Mouse (Mus musculus): Measurements from ENCODE around the gene Npas2. TPM values are rescaled to one million over a fixed set of nuclear protein-coding genes. Genes with fewer than 3 reads are reported as not detected.

Gene Npas2
- polyA plus RNA-seq, 1 experiment = 4.5 TPM

- Histone ChIP-seq H3K4me1 (ENCODE audit: control insufficient read depth, insufficient read depth, low read length) (peaks cover 7% of the 10 kb centered on the region; the same call in 1 of the 2 replicates), H3K27me3 (replicated peaks; ENCODE audit: control insufficient read depth, insufficient read depth, low read length) (no peaks in the 10 kb centered on the region), H3K36me3 (ENCODE audit: control insufficient read depth, insufficient read depth, low read length) (no peaks in the 10 kb centered on the region), H3K27ac (ENCODE audit: insufficient read depth, low read depth, low read length) (no peak overlapping the region), H3K4me3 (ENCODE audit: insufficient read depth, low read depth, low read length) (no peak overlapping the region)
- WGBS = 100% methylated on average over 1 of the region's 1 CpGs
- TF ChIP-seq CTCF (conservative IDR thresholded peaks at IDR 0.05; ENCODE audit: insufficient read depth, insufficient read length, low read depth, low read length) = no peak
- DNase-seq = no peak
Observed at GRCm38 (mm10) chr1:39180517-39180916, 13.0 kb upstream of the Npas2 start.

GRCm38 (mm10) chr1:39181901-39182300, 11.6 kb upstream of the Npas2 start:
- H3K27me3 ChIP-seq (replicated peaks; ENCODE audit: control insufficient read depth, insufficient read depth, low read length) = no peaks in the 10 kb centered on the region
- WGBS = 56% methylated on average over 4 of the region's 4 CpGs
- H3K4me3 ChIP-seq (ENCODE audit: insufficient read depth, low read depth, low read length) = no peak overlapping the region
- no peak for TF ChIP-seq CTCF (conservative IDR thresholded peaks at IDR 0.05; ENCODE audit: insufficient read depth, insufficient read length, low read depth, low read length)
- no peak for TF ChIP-seq POLR2A (IDR thresholded peaks at IDR 0.05; ENCODE audit: low read depth, low read length)
- no peak overlapping the region for H3K27ac ChIP-seq (ENCODE audit: insufficient read depth, low read depth, low read length)
- peaks cover 14% of the 10 kb centered on the region; the same call in 1 of the 2 replicates for H3K4me1 ChIP-seq (ENCODE audit: control insufficient read depth, insufficient read depth, low read length)
- H3K36me3 ChIP-seq (ENCODE audit: control insufficient read depth, insufficient read depth, low read length) = no peaks in the 10 kb centered on the region
- DNase-seq = peak; percentile 74

- Histone ChIP-seq H3K4me1 (ENCODE audit: control insufficient read depth, insufficient read depth, low read length) (peaks cover 11% of the 10 kb centered on the region; the same call in 1 of the 2 replicates), H3K27me3 (replicated peaks; ENCODE audit: control insufficient read depth, insufficient read depth, low read length) (no peaks in the 10 kb centered on the region), H3K27ac (ENCODE audit: insufficient read depth, low read depth, low read length) (no peak overlapping the region), H3K4me3 (ENCODE audit: insufficient read depth, low read depth, low read length) (no peak overlapping the region), H3K36me3 (ENCODE audit: control insufficient read depth, insufficient read depth, low read length) (no peaks in the 10 kb centered on the region)
- TF ChIP-seq POLR2A (IDR thresholded peaks at IDR 0.05; ENCODE audit: low read depth, low read length) (no peak), CTCF (conservative IDR thresholded peaks at IDR 0.05; ENCODE audit: insufficient read depth, insufficient read length, low read depth, low read length) (no peak)
- no peak for DNase-seq
- WGBS = 68% methylated on average over 5 of the region's 5 CpGs
Observed at GRCm38 (mm10) chr1:39185833-39186232, 7.7 kb upstream of the Npas2 start.

- no peaks in the 10 kb centered on the region for H3K27me3 ChIP-seq (replicated peaks; ENCODE audit: control insufficient read depth, insufficient read depth, low read length)
- WGBS = 29% methylated on average over 6 of the region's 6 CpGs
- H3K4me1 ChIP-seq (ENCODE audit: control insufficient read depth, insufficient read depth, low read length) = peaks cover 9% of the 10 kb centered on the region; the same call in 1 of the 2 replicates
- TF ChIP-seq CTCF (conservative IDR thresholded peaks at IDR 0.05; ENCODE audit: insufficient read depth, insufficient read length, low read depth, low read length) (no peak), POLR2A (IDR thresholded peaks at IDR 0.05; ENCODE audit: low read depth, low read length) (no peak)
- no peaks in the 10 kb centered on the region for H3K36me3 ChIP-seq (ENCODE audit: control insufficient read depth, insufficient read depth, low read length)
- DNase-seq = peak; percentile 87
- 0 out of 2 replicates have a peak overlapping the region, but pooled peaks have one; percentile 48 for H3K27ac ChIP-seq (ENCODE audit: insufficient read depth, low read depth, low read length)
- H3K4me3 ChIP-seq (ENCODE audit: insufficient read depth, low read depth, low read length) = no peak overlapping the region
Observed at GRCm38 (mm10) chr1:39186711-39187437, 6.7 kb upstream of the Npas2 start.

- Histone ChIP-seq H3K4me3 (ENCODE audit: insufficient read depth, low read depth, low read length) (no peak overlapping the region), H3K27ac (ENCODE audit: insufficient read depth, low read depth, low read length) (no peak overlapping the region), H3K4me1 (ENCODE audit: control insufficient read depth, insufficient read depth, low read length) (peaks cover 5% of the 10 kb centered on the region; the same call in 1 of the 2 replicates), H3K27me3 (replicated peaks; ENCODE audit: control insufficient read depth, insufficient read depth, low read length) (no peaks in the 10 kb centered on the region), H3K36me3 (ENCODE audit: control insufficient read depth, insufficient read depth, low read length) (no peaks in the 10 kb centered on the region)
- 81% methylated on average over 5 of the region's 5 CpGs for WGBS
- DNase-seq = no peak
- no peak for TF ChIP-seq POLR2A (IDR thresholded peaks at IDR 0.05; ENCODE audit: low read depth, low read length)
- no peak for TF ChIP-seq CTCF (conservative IDR thresholded peaks at IDR 0.05; ENCODE audit: insufficient read depth, insufficient read length, low read depth, low read length)
Observed at GRCm38 (mm10) chr1:39191122-39191521, 2.4 kb upstream of the Npas2 start.

- Histone ChIP-seq H3K4me3 (ENCODE audit: insufficient read depth, low read depth, low read length) (peak overlapping the region; percentile 79), H3K36me3 (ENCODE audit: control insufficient read depth, insufficient read depth, low read length) (no peaks in the 10 kb centered on the region), H3K27ac (ENCODE audit: insufficient read depth, low read depth, low read length) (no peak overlapping the region), H3K4me1 (ENCODE audit: control insufficient read depth, insufficient read depth, low read length) (no peaks in the 10 kb centered on the region), H3K27me3 (replicated peaks; ENCODE audit: control insufficient read depth, insufficient read depth, low read length) (no peaks in the 10 kb centered on the region)
- peak; percentile 97 for DNase-seq
- no peak for TF ChIP-seq POLR2A (IDR thresholded peaks at IDR 0.05; ENCODE audit: low read depth, low read length)
- 0 out of 2 replicates have a peak, but pooled peaks have one; percentile 16 for TF ChIP-seq CTCF (conservative IDR thresholded peaks at IDR 0.05; ENCODE audit: insufficient read depth, insufficient read length, low read depth, low read length)
- 2% methylated on average over 28 of the region's 28 CpGs for WGBS
Observed at GRCm38 (mm10) chr1:39192460-39192996, 1.0 kb upstream of the Npas2 start.

Measured in kidney, adult 2 months (tissue).